Mouse (Mus musculus): Measurements from ENCODE around the gene Ripor2. TPM values are rescaled to one million over a fixed set of nuclear protein-coding genes. Genes with fewer than 3 reads are reported as not detected.

Gene Ripor2
- total RNA-seq, 2 experiments from 2014 or later: 62.5 to 68.3 TPM

DNA sequence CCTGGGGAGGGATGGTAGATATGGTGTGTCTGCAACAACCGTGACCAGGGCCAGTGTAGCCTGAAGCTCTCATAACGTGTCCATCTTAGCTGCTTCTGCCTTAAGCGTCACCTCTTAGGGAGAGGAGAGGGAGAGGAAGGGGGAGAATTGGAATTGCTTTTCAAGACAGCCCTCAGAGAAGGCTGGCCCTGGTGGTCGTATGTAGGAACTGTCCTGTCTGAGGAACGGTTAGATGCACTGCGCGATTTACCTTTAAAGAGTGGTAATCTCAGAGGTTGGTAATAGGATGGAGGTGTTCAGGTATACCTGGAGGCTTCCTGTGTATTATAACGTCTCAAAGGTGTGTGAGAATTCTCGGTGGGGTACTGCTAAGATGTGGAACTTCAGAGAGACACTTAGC, 3.4 kb downstream of the Ripor2 start:
- DNase-seq (ENCODE audit: extremely low spot score in 1 of 2, low spot score in 2 of 2): no peak
- peak; percentile 24 for TF ChIP-seq CTCF (IDR thresholded peaks at IDR 0.05)
- intact Hi-C loops (cut with DNase I): no loop called here
- no peak overlapping the region for H3K27ac ChIP-seq
- H3K4me3 ChIP-seq: no peak overlapping the region

DNA sequence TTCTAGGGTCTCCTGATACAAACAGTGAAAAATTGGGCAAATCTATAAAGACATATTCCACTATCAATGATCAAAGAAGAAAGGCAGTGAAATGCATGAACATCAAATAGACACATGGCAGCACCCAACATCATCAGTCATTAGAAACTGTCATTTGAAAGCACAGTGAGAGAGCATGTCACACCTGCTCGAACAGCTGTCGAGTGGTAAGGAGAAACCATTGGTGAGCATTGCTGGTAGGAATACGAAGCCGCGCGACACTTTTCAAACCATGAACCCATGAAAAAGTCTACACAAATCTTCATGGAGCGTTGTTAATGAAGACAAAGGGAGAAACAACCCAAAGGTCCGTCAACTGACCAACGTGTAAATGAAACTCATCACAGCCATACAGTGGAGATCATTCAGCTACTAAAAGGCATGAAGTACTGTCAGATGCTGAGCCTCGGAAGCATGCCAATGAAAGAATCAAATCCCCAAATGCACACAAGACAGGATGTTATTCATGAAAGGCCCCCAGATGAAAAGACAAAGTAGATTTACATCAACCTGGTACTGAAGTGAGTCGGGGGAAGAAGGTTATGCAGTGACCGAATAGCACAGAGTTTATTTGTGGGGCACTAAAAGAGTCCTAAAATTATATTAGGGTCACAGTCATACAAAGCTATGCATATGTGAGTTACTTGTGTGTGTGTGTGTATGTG, 5.4 kb downstream of the Ripor2 start:
- intact Hi-C loops (cut with DNase I): no loop called here
- Histone ChIP-seq H3K4me3 (no peak overlapping the region), H3K27ac (no peak overlapping the region)
- no peak for TF ChIP-seq CTCF (IDR thresholded peaks at IDR 0.05)
- no peak for DNase-seq (ENCODE audit: extremely low spot score in 1 of 2, low spot score in 2 of 2)

DNA sequence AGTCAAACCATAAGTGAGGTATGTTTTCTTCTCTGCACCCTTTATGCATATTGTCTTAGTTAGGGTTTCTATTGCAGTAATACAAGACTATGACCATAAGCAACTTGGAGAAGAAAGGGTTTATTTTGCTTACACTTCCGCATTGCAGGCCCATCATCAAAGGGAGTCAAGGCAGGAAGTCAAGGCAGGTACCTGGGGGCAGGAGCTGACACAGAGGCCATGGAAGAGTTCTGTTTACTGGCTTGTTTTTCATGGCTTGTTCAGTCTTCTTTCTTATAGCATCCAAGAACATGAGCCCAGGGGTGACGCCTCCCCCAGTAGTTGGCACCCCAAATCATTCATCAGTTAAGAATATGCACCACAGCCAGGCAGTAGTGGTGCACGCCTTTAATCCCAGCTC, 6.6 kb downstream of the Ripor2 start:
- no peak overlapping the region for H3K4me3 ChIP-seq
- no peak for DNase-seq (ENCODE audit: extremely low spot score in 1 of 2, low spot score in 2 of 2)
- TF ChIP-seq CTCF (IDR thresholded peaks at IDR 0.05): no peak
- no peak overlapping the region for H3K27ac ChIP-seq
- intact Hi-C loops (cut with DNase I): no loop called here

DNA sequence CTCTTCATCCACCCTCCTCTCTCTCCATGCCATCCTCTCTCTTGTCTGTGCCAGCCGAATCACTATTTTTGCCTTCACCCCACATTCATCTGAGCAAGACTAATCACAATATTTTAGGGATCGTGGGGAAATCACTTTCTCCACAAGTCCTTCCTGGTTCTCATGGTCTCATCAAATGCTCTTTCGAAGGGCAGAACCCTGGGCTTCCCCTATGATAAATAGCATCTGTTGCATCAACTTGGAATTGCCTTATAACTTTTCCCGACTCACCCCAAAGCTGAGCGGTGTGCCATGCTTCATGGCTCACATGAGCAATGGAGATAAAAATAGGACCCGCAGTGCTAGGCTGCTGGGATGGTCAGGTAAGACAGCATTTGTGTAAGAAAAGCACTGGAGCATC, 9.7 kb downstream of the Ripor2 start:
- no peak for DNase-seq (ENCODE audit: extremely low spot score in 1 of 2, low spot score in 2 of 2)
- TF ChIP-seq CTCF (IDR thresholded peaks at IDR 0.05): no peak
- intact Hi-C loops (cut with DNase I): no loop called here
- no peak overlapping the region for H3K27ac ChIP-seq
- H3K4me3 ChIP-seq: no peak overlapping the region

DNA sequence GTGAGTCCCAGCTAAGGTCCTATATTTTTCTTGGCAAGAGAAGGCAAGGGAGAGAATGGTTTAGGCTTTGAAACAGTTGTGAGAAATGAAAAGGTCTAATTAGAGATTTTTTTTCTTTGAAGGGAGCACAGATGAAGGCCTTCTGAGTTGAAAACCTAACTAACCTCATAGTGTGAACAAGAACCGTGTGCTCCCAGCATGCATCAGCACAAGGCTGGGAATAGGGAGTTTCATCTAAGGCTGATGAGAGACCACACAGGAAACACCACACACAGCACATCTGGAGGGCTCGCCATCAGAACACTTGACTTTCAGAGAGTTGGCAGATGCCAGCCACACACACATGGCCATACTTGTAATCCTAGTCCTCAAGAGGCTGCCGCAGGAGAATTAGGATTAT, 12.3 kb downstream of the Ripor2 start:
- TF ChIP-seq CTCF (IDR thresholded peaks at IDR 0.05): no peak
- no peak overlapping the region for H3K27ac ChIP-seq
- no peak for DNase-seq (ENCODE audit: extremely low spot score in 1 of 2, low spot score in 2 of 2)
- H3K4me3 ChIP-seq: no peak overlapping the region
- intact Hi-C loops (cut with DNase I): no loop called here

DNA sequence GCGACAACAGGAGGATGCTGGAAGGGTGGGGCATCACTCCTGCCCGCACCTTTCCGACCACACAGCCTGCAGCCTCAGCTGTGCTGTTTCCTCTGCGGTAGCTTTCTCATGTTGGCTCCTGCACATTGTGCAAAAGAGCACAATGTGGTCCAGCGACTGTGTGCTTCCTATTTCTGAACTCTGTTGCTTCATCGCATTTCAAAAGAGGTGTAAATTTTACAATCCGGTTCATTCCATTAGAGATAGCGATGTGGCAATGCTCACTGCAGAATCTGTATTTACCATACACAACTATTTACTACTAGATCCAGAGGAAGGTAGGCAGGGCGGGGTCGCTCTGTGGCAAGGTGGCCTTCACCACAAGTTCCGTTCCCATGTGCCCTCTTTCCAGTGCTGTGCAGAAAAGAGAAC, 17.6 kb downstream of the Ripor2 start:
- Histone ChIP-seq H3K4me3 (no peak overlapping the region), H3K27ac (no peak overlapping the region)
- intact Hi-C loops (cut with DNase I): loop anchor here (5.0 kb wide), 1 partner anchor 77 kb away; no protein-coding TSS in a partner anchor
- no peak for DNase-seq (ENCODE audit: extremely low spot score in 1 of 2, low spot score in 2 of 2)
- no peak for TF ChIP-seq CTCF (IDR thresholded peaks at IDR 0.05)

DNA sequence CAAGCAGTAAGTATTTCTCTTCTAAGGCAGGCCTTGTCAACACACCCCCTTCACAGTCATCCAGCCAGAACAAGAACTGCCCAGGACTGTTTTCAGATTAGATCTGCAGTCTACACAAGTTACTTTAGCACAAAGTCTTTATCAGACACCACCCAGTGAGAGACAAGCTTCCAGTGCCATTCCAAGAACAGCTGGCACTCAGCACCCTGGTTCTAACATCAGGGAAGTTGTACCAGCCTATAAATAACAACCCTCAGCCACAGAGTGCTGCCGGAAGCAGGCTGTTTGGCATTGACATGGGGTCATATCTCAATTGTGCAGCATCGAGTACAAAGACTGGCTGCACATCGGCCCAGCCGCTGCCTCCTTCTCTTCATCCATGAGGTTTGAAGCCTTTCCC, 21.0 kb downstream of the Ripor2 start:
- TF ChIP-seq CTCF (IDR thresholded peaks at IDR 0.05): no peak
- Histone ChIP-seq H3K27ac (no peak overlapping the region), H3K4me3 (no peak overlapping the region)
- intact Hi-C loops (cut with DNase I): loop anchor here (5.0 kb wide), 1 partner anchor 81 kb away; no protein-coding TSS in a partner anchor
- DNase-seq (ENCODE audit: extremely low spot score in 1 of 2, low spot score in 2 of 2): no peak

DNA sequence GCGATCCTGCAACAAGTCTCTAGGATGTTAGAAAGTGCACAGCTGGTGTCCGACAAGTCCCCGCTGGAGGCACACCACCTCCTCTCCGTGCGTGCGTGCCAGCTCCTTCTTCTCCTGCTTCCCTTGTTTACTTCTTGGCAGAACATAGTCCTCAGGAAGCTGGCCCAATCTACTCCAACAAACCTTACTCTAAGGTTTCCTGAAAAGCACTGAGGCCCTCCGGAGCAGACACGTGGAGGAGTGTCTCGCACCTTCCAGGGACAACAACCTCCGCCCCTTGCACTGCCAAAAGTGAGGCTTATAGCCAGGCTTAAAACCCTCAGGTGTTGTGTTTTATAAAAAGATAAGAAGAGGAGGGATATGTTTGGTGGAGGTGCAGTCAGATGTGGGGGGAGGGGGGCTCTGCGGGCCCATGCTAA, 21.6 kb downstream of the Ripor2 start:
- DNase-seq (ENCODE audit: extremely low spot score in 1 of 2, low spot score in 2 of 2): peak in 1 of 2 experiments; percentile 42
- H3K27ac ChIP-seq: no peak overlapping the region
- intact Hi-C loops (cut with DNase I): loop anchor here (5.0 kb wide), 1 partner anchor 81 kb away; no protein-coding TSS in a partner anchor
- no peak for TF ChIP-seq CTCF (IDR thresholded peaks at IDR 0.05)
- no peak overlapping the region for H3K4me3 ChIP-seq

DNA sequence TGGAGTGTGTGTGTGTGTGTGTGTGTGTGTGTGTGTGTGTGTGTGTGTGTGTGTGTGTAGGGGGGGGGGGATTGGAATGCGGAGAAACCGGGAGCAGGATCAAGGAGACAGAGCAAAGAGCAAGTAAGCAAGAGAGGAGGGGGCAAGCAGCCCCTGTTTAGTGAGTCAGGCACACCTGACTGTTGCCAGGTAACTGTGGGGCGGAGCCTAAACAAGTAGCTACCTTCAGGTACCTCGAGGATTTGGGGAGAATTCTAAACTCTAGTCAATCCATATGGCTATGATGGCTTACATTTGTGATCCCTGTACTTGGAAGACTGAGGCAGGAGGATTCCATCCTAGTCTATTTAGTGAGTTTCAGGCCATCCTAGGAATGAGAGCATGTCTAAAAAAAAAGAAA, 22.1 kb downstream of the Ripor2 start:
- intact Hi-C loops (cut with DNase I): loop anchor here (5.0 kb wide), 1 partner anchor 82 kb away; no protein-coding TSS in a partner anchor
- DNase-seq (ENCODE audit: extremely low spot score in 1 of 2, low spot score in 2 of 2): no peak
- H3K4me3 ChIP-seq: no peak overlapping the region
- no peak for TF ChIP-seq CTCF (IDR thresholded peaks at IDR 0.05)
- no peak overlapping the region for H3K27ac ChIP-seq

DNA sequence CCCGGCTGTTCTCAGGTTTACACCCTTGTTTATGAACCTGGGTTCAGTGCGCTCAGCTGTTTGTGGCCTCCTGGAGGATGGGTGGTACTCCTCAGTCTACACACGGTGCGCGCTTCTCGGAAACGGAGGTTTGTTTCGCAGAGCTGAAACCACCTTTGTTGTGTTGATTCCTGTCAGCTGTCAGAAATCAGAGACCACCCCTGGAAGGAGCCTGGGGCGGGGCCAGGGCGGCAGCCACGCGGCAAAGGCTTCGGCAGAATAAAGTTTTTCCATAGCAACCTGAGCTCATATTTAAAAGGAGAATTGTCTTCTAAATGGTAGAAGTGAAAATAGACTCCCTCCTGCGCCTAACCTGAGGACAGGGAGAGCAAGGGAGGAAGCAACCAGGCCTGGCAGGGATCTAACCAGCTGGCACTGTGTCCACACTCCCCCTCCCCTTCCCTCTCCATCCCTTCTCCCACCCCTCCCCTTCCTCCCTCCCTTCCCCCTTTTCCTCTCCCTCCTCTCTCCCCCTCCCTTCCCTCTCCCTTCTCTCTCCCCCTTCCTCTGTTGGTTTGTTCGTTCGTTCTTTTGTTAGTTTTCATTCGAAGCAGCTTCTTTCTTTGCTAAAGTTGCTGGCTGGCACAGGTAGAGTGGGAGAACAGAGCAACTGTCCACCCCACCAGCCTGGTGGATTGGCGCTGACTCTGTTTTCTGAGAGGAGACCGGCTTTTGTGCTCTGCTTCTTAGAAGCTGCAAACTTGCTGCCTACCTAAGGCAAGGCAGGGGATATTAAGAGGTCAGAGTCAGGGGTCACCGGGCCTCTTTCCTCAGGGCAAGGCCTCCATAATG, 23.0 kb downstream of the Ripor2 start:
- intact Hi-C loops (cut with DNase I): loop anchor here (5.0 kb wide), 2 partner anchors 82 to 83 kb away; no protein-coding TSS in a partner anchor
- DNase-seq (ENCODE audit: extremely low spot score in 1 of 2, low spot score in 2 of 2): no peak
- H3K27ac ChIP-seq: no peak overlapping the region
- no peak for TF ChIP-seq CTCF (IDR thresholded peaks at IDR 0.05)
- peak overlapping the region; percentile 29 for H3K4me3 ChIP-seq

DNA sequence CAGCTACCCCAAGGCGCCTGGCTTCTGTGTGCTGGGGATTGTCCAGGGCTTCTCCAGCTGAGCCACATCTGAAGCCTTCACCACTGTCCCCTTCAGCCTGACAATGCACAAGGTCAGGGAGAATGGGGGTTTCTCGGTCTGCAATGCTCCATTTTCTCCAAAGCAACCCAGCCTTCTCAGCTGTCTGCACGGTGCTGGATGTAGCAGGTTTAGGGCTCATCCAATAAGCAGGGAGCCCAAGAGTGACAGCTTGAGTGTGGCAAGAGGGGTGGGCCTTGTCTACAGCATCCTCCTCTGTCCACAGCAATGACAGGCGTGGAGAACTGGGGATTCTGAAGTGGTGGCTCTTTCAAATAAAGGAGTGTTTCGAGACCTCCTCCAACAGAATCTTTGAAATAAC, 23.8 kb downstream of the Ripor2 start:
- no peak for TF ChIP-seq CTCF (IDR thresholded peaks at IDR 0.05)
- Histone ChIP-seq H3K27ac (no peak overlapping the region), H3K4me3 (no peak overlapping the region)
- no peak for DNase-seq (ENCODE audit: extremely low spot score in 1 of 2, low spot score in 2 of 2)
- intact Hi-C loops (cut with DNase I): loop anchor here (5.0 kb wide), 1 partner anchor 82 kb away; no protein-coding TSS in a partner anchor

DNA sequence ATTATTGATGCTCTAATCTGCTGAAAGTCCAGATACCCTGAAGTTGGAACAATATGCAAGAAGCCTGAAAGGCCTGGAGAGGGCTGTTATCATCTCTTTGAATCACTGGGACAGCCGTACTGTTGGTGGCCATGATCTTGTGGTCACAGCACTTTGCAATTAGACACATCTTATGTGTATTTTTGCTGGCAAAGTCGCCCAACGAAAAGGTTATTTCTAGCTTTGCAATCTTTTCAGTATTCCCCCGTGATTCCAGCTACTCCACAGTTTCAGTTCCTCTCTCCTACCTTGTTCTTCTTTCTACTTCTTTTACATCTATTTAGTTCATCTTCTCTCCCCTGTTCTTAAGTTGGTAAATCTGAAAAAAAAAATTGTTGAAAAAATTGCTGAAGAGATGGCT, 26.0 kb downstream of the Ripor2 start:
- no peak for TF ChIP-seq CTCF (IDR thresholded peaks at IDR 0.05)
- DNase-seq (ENCODE audit: extremely low spot score in 1 of 2, low spot score in 2 of 2): no peak
- no peak overlapping the region for H3K27ac ChIP-seq
- H3K4me3 ChIP-seq: no peak overlapping the region
- intact Hi-C loops (cut with DNase I): loop anchor here (5.0 kb wide), 1 partner anchor 79 kb away; no protein-coding TSS in a partner anchor
